Comparison of ENCODE assay signal across 16 mouse cellular contexts in genomic region chr1:108181350-108182167, GRCm38 (mm10).
A peak's percentile ranks its signal among the peaks of the same experiment; 100 is the strongest.
DNase-seq lines count a peak whose midpoint lies in the region; ATAC-seq and TF ChIP-seq lines count a peak whose summit lies in the region.
"Had no signal": no experiment of that assay in that cellular context is flagged by ENCODE, and none has a peak within 500 bp of the region (broad histone marks: within the 10 kb centered on the region; RNA-seq: fewer than 3 reads in every experiment).

No protein-coding gene starts in this region.

- H3K9ac ChIP-seq in hindbrain, embryonic 12.5 days: no peak overlapping the region
- H3K9ac ChIP-seq in hindbrain, embryonic 11.5 days (ENCODE audit: low read depth, low read length): no peak overlapping the region
- no peak overlapping the region for H3K9ac ChIP-seq in embryonic facial prominence, embryonic 15.5 days
- H3K9ac ChIP-seq in hindbrain, embryonic 14.5 days: no peak overlapping the region
- no peak overlapping the region for H3K9ac ChIP-seq in midbrain, postnatal 0 days (replicated peaks; ENCODE audit: low read length, poor library complexity, severe bottlenecking)
- H3K9ac ChIP-seq: lung, embryonic 15.5 days had no signal

- H3K4me1 ChIP-seq in hindbrain, embryonic 12.5 days: no peaks in the 10 kb centered on the region
- no peaks in the 10 kb centered on the region for H3K4me1 ChIP-seq in hindbrain, embryonic 11.5 days (replicated peaks; ENCODE audit: control insufficient read depth, insufficient read depth, low read length)
- H3K4me1 ChIP-seq in embryonic facial prominence, embryonic 15.5 days: no peaks in the 10 kb centered on the region
- 0 out of 2 replicates have a peak, but pooled peaks cover 5% of the 10 kb centered on the region for H3K4me1 ChIP-seq in hindbrain, embryonic 14.5 days (replicated peaks; ENCODE audit: control insufficient read depth, insufficient read depth, low read length)
- no peaks in the 10 kb centered on the region for H3K4me1 ChIP-seq in midbrain, postnatal 0 days (ENCODE audit: insufficient read depth, low read length)
- H3K4me1 ChIP-seq: lung, embryonic 15.5 days had no signal

- H3K27me3 ChIP-seq in hindbrain, embryonic 12.5 days: no peaks in the 10 kb centered on the region
- H3K27me3 ChIP-seq in hindbrain, embryonic 11.5 days (ENCODE audit: control insufficient read depth, insufficient read depth, low read length): no peaks in the 10 kb centered on the region
- no peaks in the 10 kb centered on the region for H3K27me3 ChIP-seq in embryonic facial prominence, embryonic 15.5 days
- H3K27me3 ChIP-seq in hindbrain, embryonic 14.5 days (ENCODE audit: control insufficient read depth, insufficient read depth, low read length): no peaks in the 10 kb centered on the region
- no peaks in the 10 kb centered on the region for H3K27me3 ChIP-seq in midbrain, postnatal 0 days (ENCODE audit: insufficient read depth, low read length)
- H3K27me3 ChIP-seq: lung, embryonic 15.5 days had no signal

- H3K4me2 ChIP-seq in hindbrain, embryonic 12.5 days (replicated peaks): no peak overlapping the region
- H3K4me2 ChIP-seq in hindbrain, embryonic 11.5 days (replicated peaks; ENCODE audit: low read depth, low read length): no peak overlapping the region
- no peak overlapping the region for H3K4me2 ChIP-seq in embryonic facial prominence, embryonic 15.5 days (replicated peaks)
- H3K4me2 ChIP-seq in hindbrain, embryonic 14.5 days (replicated peaks): no peak overlapping the region
- H3K4me2 ChIP-seq in midbrain, postnatal 0 days (ENCODE audit: low read depth, low read length, poor library complexity, severe bottlenecking): no peak overlapping the region
- H3K4me2 ChIP-seq: liver, embryonic 11.5 days; lung, embryonic 15.5 days had no signal

- H3K36me3 ChIP-seq in hindbrain, embryonic 12.5 days: no peaks in the 10 kb centered on the region
- H3K36me3 ChIP-seq in hindbrain, embryonic 11.5 days (ENCODE audit: control insufficient read depth, insufficient read depth, low read length): no peaks in the 10 kb centered on the region
- no peaks in the 10 kb centered on the region for H3K36me3 ChIP-seq in embryonic facial prominence, embryonic 15.5 days
- H3K36me3 ChIP-seq in hindbrain, embryonic 14.5 days (replicated peaks; ENCODE audit: control insufficient read depth, insufficient read depth): no peaks in the 10 kb centered on the region
- H3K36me3 ChIP-seq in midbrain, postnatal 0 days (ENCODE audit: insufficient read depth, low read length): no peaks in the 10 kb centered on the region
- H3K36me3 ChIP-seq: lung, embryonic 15.5 days had no signal

- 38% methylated on average over 3 of the region's 3 CpGs for WGBS in hindbrain, embryonic 12.5 days
- 53% methylated on average over 3 of the region's 3 CpGs for WGBS in hindbrain, embryonic 11.5 days
- 52% methylated on average over 3 of the region's 3 CpGs for WGBS in embryonic facial prominence, embryonic 15.5 days
- 45% methylated on average over 3 of the region's 3 CpGs for WGBS in hindbrain, embryonic 14.5 days
- WGBS in midbrain, postnatal 0 days: 37% methylated on average over 3 of the region's 3 CpGs

- TF ChIP-seq CTCF in midbrain, postnatal 0 days (IDR thresholded peaks at IDR 0.05): no peak

- DNase-seq in hindbrain, embryonic 11.5 days (ENCODE audit: low spot score): no peak
- peak; percentile 32 for DNase-seq in hindbrain, embryonic 14.5 days (ENCODE audit: low spot score)
- DNase-seq in midbrain, postnatal 0 days (ENCODE audit: low spot score): peak; percentile 49
- no peak for DNase-seq in liver
- DNase-seq in kidney, postnatal 14 days: no peak
- DNase-seq: cerebellum, adult 18-20 months; embryo, embryonic 11 days; kidney, adult 11 months; kidney, postnatal 4 days; right cerebral cortex, postnatal 14 days had no signal

- ATAC-seq in hindbrain, embryonic 12.5 days (ENCODE audit: low FRiP score): peak; percentile 61; the same call in 1 of the 2 replicates
- ATAC-seq in hindbrain, embryonic 11.5 days (ENCODE audit: low FRiP score): no peak
- ATAC-seq in embryonic facial prominence, embryonic 15.5 days (ENCODE audit: insufficient number of reproducible peaks, low FRiP score, low TSS enrichment, low read depth): peak; percentile 47; the same call in 1 of the 2 replicates
- peak; percentile 62 for ATAC-seq in hindbrain, embryonic 14.5 days (ENCODE audit: low FRiP score)
- ATAC-seq in midbrain, postnatal 0 days (ENCODE audit: low FRiP score): peak; percentile 74

- H3K4me3 ChIP-seq in hindbrain, embryonic 12.5 days: no peak overlapping the region
- no peak overlapping the region for H3K4me3 ChIP-seq in hindbrain, embryonic 11.5 days (ENCODE audit: low read depth, low read length)
- no peak overlapping the region for H3K4me3 ChIP-seq in embryonic facial prominence, embryonic 15.5 days (replicated peaks)
- no peak overlapping the region for H3K4me3 ChIP-seq in hindbrain, embryonic 14.5 days (replicated peaks; ENCODE audit: low read length)
- H3K4me3 ChIP-seq in midbrain, postnatal 0 days (ENCODE audit: low read depth, low read length): no peak overlapping the region
- H3K4me3 ChIP-seq: erythroblast, embryonic 14.5 days; lung, embryonic 15.5 days; myocyte had no signal

- H3K9me3 ChIP-seq in hindbrain, embryonic 12.5 days (replicated peaks): no peaks in the 10 kb centered on the region
- H3K9me3 ChIP-seq in hindbrain, embryonic 11.5 days (ENCODE audit: control insufficient read depth, low read length): no peaks in the 10 kb centered on the region
- no peaks in the 10 kb centered on the region for H3K9me3 ChIP-seq in embryonic facial prominence, embryonic 15.5 days (replicated peaks)
- no peaks in the 10 kb centered on the region for H3K9me3 ChIP-seq in hindbrain, embryonic 14.5 days (ENCODE audit: control insufficient read depth, low read length)
- H3K9me3 ChIP-seq in midbrain, postnatal 0 days (ENCODE audit: low read length): no peaks in the 10 kb centered on the region
- H3K9me3 ChIP-seq: lung, embryonic 15.5 days had no signal

- no peak overlapping the region for H3K27ac ChIP-seq in hindbrain, embryonic 12.5 days
- no peak overlapping the region for H3K27ac ChIP-seq in hindbrain, embryonic 11.5 days (ENCODE audit: low read depth, low read length)
- no peak overlapping the region for H3K27ac ChIP-seq in embryonic facial prominence, embryonic 15.5 days (replicated peaks)
- H3K27ac ChIP-seq in hindbrain, embryonic 14.5 days: 0 out of 2 replicates have a peak overlapping the region, but pooled peaks have one; percentile 44
- peak overlapping the region; percentile 38; the same call in 1 of the 2 replicates for H3K27ac ChIP-seq in midbrain, postnatal 0 days (ENCODE audit: low read depth, low read length)
- H3K27ac ChIP-seq: lung, embryonic 15.5 days had no signal

Comparison
In these comparisons a context has a peak if more than half of its experiments do, and no peak if none do; other contexts are left out.
1. H3K27ac ChIP-seq: peak in hindbrain, embryonic 14.5 days (single experiment) and midbrain, postnatal 0 days (single experiment); none in hindbrain, embryonic 12.5 days (single experiment), hindbrain, embryonic 11.5 days (single experiment) and embryonic facial prominence, embryonic 15.5 days (single experiment).
2. DNase-seq: peak in hindbrain, embryonic 14.5 days (single experiment) and midbrain, postnatal 0 days (single experiment); none in hindbrain, embryonic 11.5 days (single experiment), liver (single experiment) and kidney, postnatal 14 days (single experiment).